Mouse (Mus musculus): ENCODE data around the gene Snx14.

DNA sequence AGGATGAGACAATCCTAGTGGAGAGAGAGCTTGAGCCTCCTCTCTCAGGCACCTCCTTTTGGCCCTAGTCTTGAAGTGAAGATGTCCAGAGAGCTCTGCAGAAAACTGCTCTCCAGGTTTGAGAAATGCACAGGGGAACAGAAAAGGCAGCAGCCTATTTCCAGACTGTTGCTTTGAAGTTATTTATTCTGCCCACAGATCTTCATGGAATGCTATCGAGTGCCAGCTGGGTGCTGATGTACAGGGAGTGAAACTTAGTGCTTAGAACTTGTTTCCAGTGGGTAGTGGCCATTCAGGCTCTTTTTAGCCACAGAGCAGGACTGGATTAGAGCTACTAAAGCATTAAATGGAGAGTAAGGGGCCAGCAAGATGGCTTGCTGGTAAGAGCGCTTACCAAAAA lies 102.9 kb downstream of the Snx14 start:
- no peak for TF ChIP-seq POLR2A (IDR thresholded peaks at IDR 0.05; ENCODE audit: control insufficient read depth, low read depth, low read length)
- TF ChIP-seq CTCF (IDR thresholded peaks at IDR 0.05; ENCODE audit: control insufficient read depth, insufficient read depth, insufficient replicate concordance, low read depth, low read length), result no peak

All from testis, adult 2 months (tissue).